Mouse (Mus musculus): Measurements from ENCODE around the gene Adamtsl4.

DNA sequence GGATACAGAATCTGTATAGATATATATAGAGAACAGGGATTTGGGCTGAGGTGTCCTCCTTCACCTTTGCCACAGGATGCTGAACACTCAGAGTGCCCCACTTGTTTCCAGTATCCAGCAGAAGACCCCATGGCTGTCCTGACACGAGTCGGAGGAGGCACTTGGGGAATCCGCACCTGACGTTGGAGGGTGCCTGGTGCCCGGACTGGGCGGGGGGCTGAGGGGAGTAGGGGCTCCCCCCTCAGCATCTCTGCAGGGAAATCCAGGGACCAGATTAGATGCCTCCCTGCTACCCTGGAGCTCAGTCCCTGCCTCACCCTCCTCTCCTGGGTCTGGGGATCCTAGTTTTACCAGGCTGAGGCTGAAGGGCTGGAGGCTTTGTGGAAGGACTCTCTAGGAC is 7.0 kb downstream of the Adamtsl4 start:
- TF ChIP-seq CTCF (IDR thresholded peaks at IDR 0.05; ENCODE audit: borderline replicate concordance, insufficient read depth, low read length): no peak
- TF ChIP-seq POLR2A (IDR thresholded peaks at IDR 0.05; ENCODE audit: low read depth, low read length): no peak

All from embryonic fibroblast, embryonic 13.5 days (primary cell).